Mouse (Mus musculus): ENCODE results near the gene Epha6.

Epha6 gene

DNA sequence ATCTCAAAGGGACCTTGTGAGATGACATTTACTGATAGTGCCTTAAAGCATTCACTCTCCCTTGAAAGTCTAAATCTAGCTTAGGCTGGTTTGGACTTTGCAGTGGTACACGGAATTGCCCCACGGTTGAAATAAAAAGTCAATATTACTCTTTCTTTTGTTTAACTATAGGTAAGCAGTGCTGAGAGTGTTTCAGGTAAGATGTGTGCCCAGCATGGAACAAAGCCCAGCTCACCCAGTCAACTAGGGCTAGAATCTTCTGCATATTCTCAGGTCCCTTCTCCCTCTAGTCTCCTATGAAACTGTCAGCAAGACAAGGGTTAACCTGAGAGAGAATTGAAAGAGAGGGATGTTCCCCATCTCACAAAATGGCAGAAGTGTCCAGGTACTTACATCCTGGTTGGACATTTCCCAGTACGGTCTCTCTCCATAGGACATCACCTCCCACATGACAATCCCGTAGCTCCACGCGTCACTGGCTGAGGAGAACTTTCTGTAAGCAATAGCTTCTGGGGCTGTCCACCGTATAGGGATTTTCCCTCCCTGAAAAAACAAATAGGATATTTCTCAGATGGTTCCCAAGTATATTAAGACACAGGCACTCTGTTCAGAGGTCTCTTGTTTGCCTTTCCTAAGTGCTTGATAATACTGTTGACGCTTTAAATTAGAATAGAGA lies 923.0 kb downstream of the Epha6 start:
- DNase-seq (ENCODE audit: low read depth, low spot score), result no peak

DNA sequence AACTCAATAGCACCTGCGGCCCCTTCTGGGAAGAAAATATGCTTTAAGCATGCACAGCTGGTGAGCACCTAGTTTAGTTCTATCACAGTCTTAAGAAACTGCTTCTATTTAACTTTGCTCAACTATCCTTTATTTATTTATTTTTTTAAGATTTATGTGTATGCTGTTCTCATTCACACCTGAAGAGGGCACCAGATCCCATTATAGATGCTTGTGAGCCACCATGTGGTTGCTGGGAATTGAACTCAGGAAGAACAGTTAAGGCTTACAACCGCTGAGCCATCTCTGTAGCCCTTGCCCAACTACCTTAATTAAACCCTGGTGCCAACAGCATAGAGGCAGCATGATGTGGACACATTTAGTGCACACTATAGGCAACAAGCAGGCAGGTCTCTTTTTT lies 938.4 kb downstream of the Epha6 start:
- no peak for DNase-seq (ENCODE audit: low read depth, low spot score)

DNA sequence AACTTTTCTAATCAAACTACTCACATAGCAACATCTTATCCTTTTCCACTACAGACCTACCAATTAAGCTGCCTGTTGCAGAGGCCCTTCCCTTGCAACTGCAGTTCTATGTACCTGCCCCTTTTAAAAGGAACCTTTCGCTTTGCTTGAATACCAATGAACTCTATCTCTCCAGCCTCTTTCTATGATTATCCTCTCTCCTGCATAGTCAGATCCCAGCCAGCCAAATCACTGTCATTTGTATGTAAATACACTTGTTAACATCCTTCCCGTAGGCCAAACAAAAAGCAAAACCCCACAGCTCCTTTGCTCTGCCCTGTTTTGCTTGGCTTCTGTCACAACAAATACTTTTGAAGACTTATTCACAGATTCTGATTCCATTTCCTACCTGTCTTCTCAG lies 961.6 kb downstream of the Epha6 start:
- DNase-seq (ENCODE audit: low read depth, low spot score), result no peak

DNA sequence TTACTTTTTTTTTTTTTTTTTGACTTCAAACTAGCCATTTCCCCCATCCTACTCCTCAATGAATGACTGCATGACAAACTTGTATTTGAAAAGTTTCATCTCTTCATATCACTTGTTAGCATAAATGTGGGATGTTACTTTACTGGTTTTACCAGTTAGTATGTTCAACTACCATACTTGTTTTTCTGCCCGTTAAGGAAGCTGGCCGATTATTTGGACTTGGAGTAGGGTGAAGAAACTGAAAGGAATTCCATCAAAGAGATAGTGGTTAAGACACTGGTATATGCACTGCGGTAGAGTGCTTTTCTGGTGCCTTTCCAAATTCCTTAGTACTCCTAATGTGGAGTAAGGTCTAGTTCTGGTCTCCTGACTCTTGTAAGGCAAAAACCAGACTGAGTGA lies 965.3 kb downstream of the Epha6 start:
- no peak for DNase-seq (ENCODE audit: low read depth, low spot score)

DNA sequence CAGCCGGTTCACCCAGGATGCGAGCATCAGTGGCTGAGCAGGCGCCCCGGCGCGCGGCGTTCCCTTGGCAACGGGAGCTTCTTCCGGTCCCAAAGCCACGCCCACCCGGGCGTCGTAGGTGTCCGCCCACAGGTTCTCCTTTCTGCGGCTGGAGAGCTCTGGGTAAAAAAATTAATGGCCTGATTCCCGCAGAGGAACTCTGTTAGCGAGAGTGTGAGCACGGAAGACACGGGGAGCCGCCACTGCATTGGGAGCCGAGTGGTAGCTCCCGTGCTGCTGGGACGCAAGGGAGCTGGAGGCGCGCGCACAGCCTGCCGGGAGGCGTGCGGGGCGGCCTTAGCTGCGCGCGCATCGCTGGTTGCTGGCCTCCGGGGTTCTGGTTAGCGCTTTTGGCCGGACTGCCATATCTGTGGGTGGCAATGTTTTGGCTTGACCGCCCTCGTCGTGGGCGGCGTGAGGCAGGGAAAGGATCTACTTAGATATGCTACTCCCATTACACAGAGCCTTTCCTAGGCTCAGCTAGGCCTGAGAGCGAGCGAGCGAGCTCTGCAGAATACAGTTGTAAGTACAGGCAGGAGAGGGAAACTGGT lies 966.1 kb downstream of the Epha6 start, which contains the start of gene Arl6:
Gene Arl6, minus strand, starts transcription at position 290 of the 590 bp plus-strand sequence.
- peak; percentile 84 for DNase-seq (ENCODE audit: low read depth, low spot score)

- DNase-seq (ENCODE audit: low read depth, low spot score), result no peak
Measured at GRCm38 (mm10) chr16:59634598-59634997, 970.7 kb downstream of the Epha6 start.

GRCm38 (mm10) chr16:59621554-59621953 lies 983.8 kb downstream of the Epha6 start:
- no peak for DNase-seq (ENCODE audit: low read depth, low spot score)

DNA sequence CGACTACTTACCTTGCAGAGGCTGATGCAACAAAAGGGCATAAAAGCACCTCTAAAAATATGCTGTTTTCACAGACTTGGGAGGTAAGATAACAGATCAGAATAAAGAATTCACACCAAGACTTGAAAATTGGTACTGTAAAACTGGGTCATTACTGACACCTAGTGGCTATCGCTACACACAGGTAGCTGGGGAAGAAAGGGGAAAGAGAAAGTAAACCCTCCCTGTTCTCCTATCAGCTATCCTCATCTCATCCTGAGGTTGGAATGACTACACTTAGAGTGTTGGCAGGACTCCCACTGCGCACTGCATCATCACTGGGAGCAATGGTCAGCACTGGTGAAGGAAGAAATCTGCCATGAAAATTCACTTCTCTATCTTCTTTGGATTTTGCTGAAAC lies 988.2 kb downstream of the Epha6 start:
- no peak for DNase-seq (ENCODE audit: low read depth, low spot score)

- no peak for DNase-seq (ENCODE audit: low read depth, low spot score)
Measured at GRCm38 (mm10) chr16:59615675-59616074, 989.7 kb downstream of the Epha6 start.

GRCm38 (mm10) chr16:59610750-59611149 lies 994.6 kb downstream of the Epha6 start:
- no peak for DNase-seq (ENCODE audit: low read depth, low spot score)

GRCm38 (mm10) chr16:59604078-59604781 lies 1001.1 kb downstream of the Epha6 start:
- no peak for DNase-seq (ENCODE audit: low read depth, low spot score)
